Mouse (Mus musculus): ENCODE measurements around the gene Trabd2b. TPM values are rescaled to one million over a fixed set of nuclear protein-coding genes. Genes with fewer than 3 reads are reported as not detected.

Trabd2b gene
- total RNA-seq, 1 experiment = 0.31 TPM

DNA sequence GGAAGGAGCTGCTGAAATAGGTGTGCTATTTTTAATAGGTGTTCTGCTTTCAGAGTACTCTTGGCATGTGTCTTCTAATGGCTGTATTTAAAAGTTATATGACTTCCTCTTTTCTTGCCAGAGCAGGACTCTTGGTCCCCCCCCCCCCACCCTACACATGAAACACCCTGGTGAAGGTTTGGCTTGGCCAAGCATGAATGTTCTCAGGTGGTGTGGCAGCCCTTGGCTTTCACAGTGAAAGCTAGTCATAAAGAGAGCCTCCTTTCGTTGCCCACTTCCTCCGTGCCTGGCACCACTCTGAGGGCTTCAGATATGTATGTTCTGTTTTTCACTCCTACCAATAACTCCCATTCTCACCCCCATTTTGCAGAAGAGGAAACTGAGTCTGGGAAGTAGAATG is 1.8 kb downstream of the Trabd2b start:
- Histone ChIP-seq H3K4me1 (ENCODE audit: control insufficient read depth in 2 of 2, insufficient read depth in 2 of 2, low read length in 2 of 2, poor library complexity in 1 of 2) (no peaks in the 10 kb centered on the region), H3K27ac (ENCODE audit: insufficient read depth, low read depth, low read length, poor library complexity, severe bottlenecking) (no peak overlapping the region), H3K9ac (ENCODE audit: insufficient read depth, low read depth, low read length, poor library complexity, severe bottlenecking) (no peak overlapping the region), H3K9me3 (ENCODE audit: control insufficient read depth, insufficient read depth, low read depth, low read length) (no peaks in the 10 kb centered on the region), H3K36me3 (ENCODE audit: control insufficient read depth, insufficient read depth, low read length, poor library complexity, severe bottlenecking) (no peaks in the 10 kb centered on the region), H3K4me3 (ENCODE audit: insufficient read depth in 1 of 2, low read depth in 1 of 2, low read length in 2 of 2, poor library complexity in 1 of 2, severe bottlenecking in 1 of 2) (no peak overlapping the region)
- DNase-seq (ENCODE audit: low read depth, low spot score) = no peak
- in situ Hi-C loops (cut with MboI; ENCODE audit: low sequenced_read_pairs in 2 of 2, unreplicated experiment in 2 of 2) = loop anchor here in 1 of 2 experiments (25.0 kb wide), 1 partner anchor 504 kb away; the partner anchor contains the start of gene Foxd2
- TF ChIP-seq MAFK (IDR thresholded peaks at IDR 0.05; ENCODE audit: insufficient read depth, low read depth, low read length) (no peak), ZNF384 (IDR thresholded peaks at IDR 0.05; ENCODE audit: low read depth, low read length) (no peak), CHD2 (IDR thresholded peaks at IDR 0.05; ENCODE audit: low read depth, low read length) (no peak), ZC3H11A (IDR thresholded peaks at IDR 0.05; ENCODE audit: borderline replicate concordance, low read depth, low read length) (no peak), HCFC1 (IDR thresholded peaks at IDR 0.05; ENCODE audit: borderline replicate concordance, insufficient read depth, low read length) (no peak)

- H3K36me3 ChIP-seq (ENCODE audit: control insufficient read depth, insufficient read depth, low read length, poor library complexity, severe bottlenecking) = no peaks in the 10 kb centered on the region
- H3K9me3 ChIP-seq (ENCODE audit: control insufficient read depth, insufficient read depth, low read depth, low read length) = no peaks in the 10 kb centered on the region
- no peak overlapping the region for H3K9ac ChIP-seq (ENCODE audit: insufficient read depth, low read depth, low read length, poor library complexity, severe bottlenecking)
- no peaks in the 10 kb centered on the region for H3K4me1 ChIP-seq (ENCODE audit: control insufficient read depth in 2 of 2, insufficient read depth in 2 of 2, low read length in 2 of 2, poor library complexity in 1 of 2)
- no peak overlapping the region; the same call in 1 of the 2 replicates for H3K27ac ChIP-seq (ENCODE audit: insufficient read depth, low read depth, low read length, poor library complexity, severe bottlenecking)
- TF ChIP-seq CHD2 (IDR thresholded peaks at IDR 0.05; ENCODE audit: low read depth, low read length) (no peak), HCFC1 (IDR thresholded peaks at IDR 0.05; ENCODE audit: borderline replicate concordance, insufficient read depth, low read length) (no peak), ZC3H11A (IDR thresholded peaks at IDR 0.05; ENCODE audit: borderline replicate concordance, low read depth, low read length) (no peak), ZNF384 (IDR thresholded peaks at IDR 0.05; ENCODE audit: low read depth, low read length) (no peak), MAFK (IDR thresholded peaks at IDR 0.05; ENCODE audit: insufficient read depth, low read depth, low read length) (no peak)
- in situ Hi-C loops (cut with MboI; ENCODE audit: low sequenced_read_pairs in 2 of 2, unreplicated experiment in 2 of 2) = loop anchor here in 1 of 2 experiments (25.0 kb wide), 1 partner anchor 503 kb away; the partner anchor contains the start of gene Foxd2
- no peak for DNase-seq (ENCODE audit: low read depth, low spot score)
- no peak overlapping the region for H3K4me3 ChIP-seq (ENCODE audit: insufficient read depth in 1 of 2, low read depth in 1 of 2, low read length in 2 of 2, poor library complexity in 1 of 2, severe bottlenecking in 1 of 2)
Observed at GRCm38 (mm10) chr4:114408890-114409480, 2.5 kb downstream of the Trabd2b start.

GRCm38 (mm10) chr4:114409511-114409910 is 3.0 kb downstream of the Trabd2b start:
- H3K4me3 ChIP-seq (ENCODE audit: insufficient read depth in 1 of 2, low read depth in 1 of 2, low read length in 2 of 2, poor library complexity in 1 of 2, severe bottlenecking in 1 of 2) = no peak overlapping the region
- in situ Hi-C loops (cut with MboI; ENCODE audit: low sequenced_read_pairs in 2 of 2, unreplicated experiment in 2 of 2) = loop anchor here in 1 of 2 experiments (25.0 kb wide), 1 partner anchor 503 kb away; the partner anchor contains the start of gene Foxd2

GRCm38 (mm10) chr4:114410026-114410425 is 3.5 kb downstream of the Trabd2b start:
- Histone ChIP-seq H3K4me3 (ENCODE audit: insufficient read depth in 1 of 2, low read depth in 1 of 2, low read length in 2 of 2, poor library complexity in 1 of 2, severe bottlenecking in 1 of 2) (no peak overlapping the region), H3K4me1 (ENCODE audit: control insufficient read depth in 2 of 2, insufficient read depth in 2 of 2, low read length in 2 of 2, poor library complexity in 1 of 2) (no peaks in the 10 kb centered on the region), H3K36me3 (ENCODE audit: control insufficient read depth, insufficient read depth, low read length, poor library complexity, severe bottlenecking) (no peaks in the 10 kb centered on the region), H3K9me3 (ENCODE audit: control insufficient read depth, insufficient read depth, low read depth, low read length) (no peaks in the 10 kb centered on the region), H3K9ac (ENCODE audit: insufficient read depth, low read depth, low read length, poor library complexity, severe bottlenecking) (no peak overlapping the region), H3K27ac (ENCODE audit: insufficient read depth, low read depth, low read length, poor library complexity, severe bottlenecking) (no peak overlapping the region)
- TF ChIP-seq ZC3H11A (IDR thresholded peaks at IDR 0.05; ENCODE audit: borderline replicate concordance, low read depth, low read length) (no peak), CHD2 (IDR thresholded peaks at IDR 0.05; ENCODE audit: low read depth, low read length) (no peak), MAFK (IDR thresholded peaks at IDR 0.05; ENCODE audit: insufficient read depth, low read depth, low read length) (no peak), HCFC1 (IDR thresholded peaks at IDR 0.05; ENCODE audit: borderline replicate concordance, insufficient read depth, low read length) (no peak), ZNF384 (IDR thresholded peaks at IDR 0.05; ENCODE audit: low read depth, low read length) (no peak)
- DNase-seq (ENCODE audit: low read depth, low spot score) = no peak
- in situ Hi-C loops (cut with MboI; ENCODE audit: low sequenced_read_pairs in 2 of 2, unreplicated experiment in 2 of 2) = loop anchor here in 1 of 2 experiments (25.0 kb wide), 1 partner anchor 502 kb away; the partner anchor contains the start of gene Foxd2

More at GRCm38 (mm10) chr4:114409511-114409910, 3.0 kb downstream of the Trabd2b start:
- no peaks in the 10 kb centered on the region for H3K36me3 ChIP-seq (ENCODE audit: control insufficient read depth, insufficient read depth, low read length, poor library complexity, severe bottlenecking)
- no peaks in the 10 kb centered on the region for H3K9me3 ChIP-seq (ENCODE audit: control insufficient read depth, insufficient read depth, low read depth, low read length)
- no peak for TF ChIP-seq CHD2 (IDR thresholded peaks at IDR 0.05; ENCODE audit: low read depth, low read length)
- no peak for TF ChIP-seq ZC3H11A (IDR thresholded peaks at IDR 0.05; ENCODE audit: borderline replicate concordance, low read depth, low read length)
- TF ChIP-seq MAFK (IDR thresholded peaks at IDR 0.05; ENCODE audit: insufficient read depth, low read depth, low read length) = no peak
- TF ChIP-seq ZNF384 (IDR thresholded peaks at IDR 0.05; ENCODE audit: low read depth, low read length) = no peak
- TF ChIP-seq HCFC1 (IDR thresholded peaks at IDR 0.05; ENCODE audit: borderline replicate concordance, insufficient read depth, low read length) = no peak
- H3K27ac ChIP-seq (ENCODE audit: insufficient read depth, low read depth, low read length, poor library complexity, severe bottlenecking) = no peak overlapping the region
- no peaks in the 10 kb centered on the region for H3K4me1 ChIP-seq (ENCODE audit: control insufficient read depth in 2 of 2, insufficient read depth in 2 of 2, low read length in 2 of 2, poor library complexity in 1 of 2)
- DNase-seq (ENCODE audit: low read depth, low spot score) = no peak
- no peak overlapping the region for H3K9ac ChIP-seq (ENCODE audit: insufficient read depth, low read depth, low read length, poor library complexity, severe bottlenecking)

Data from ES-E14 (cell line).